ENCODE assay signal across 10 mouse cellular contexts in genomic region chr2:119328546-119328945, GRCm38 (mm10). TPM values are rescaled to one million over a fixed set of nuclear protein-coding genes. Genes with fewer than 3 reads are reported as not detected.
A peak's percentile ranks its signal among the peaks of the same experiment; 100 is the strongest.
DNase-seq lines count a peak whose midpoint lies in the region; ATAC-seq and TF ChIP-seq lines count a peak whose summit lies in the region.
"Had no signal": no experiment of that assay in that cellular context is flagged by ENCODE, and none has a peak within 500 bp of the region (broad histone marks: within the 10 kb centered on the region; RNA-seq: fewer than 3 reads in every experiment).

No protein-coding gene starts in this region.

- H3K9ac ChIP-seq in forebrain, embryonic 13.5 days, result no peak overlapping the region
- H3K9ac ChIP-seq in hindbrain, embryonic 15.5 days, result no peak overlapping the region
- no peak overlapping the region for H3K9ac ChIP-seq in midbrain, embryonic 16.5 days (ENCODE audit: low read depth, low read length)

- no peak for TF ChIP-seq CTCF in kidney, adult 2 months (conservative IDR thresholded peaks at IDR 0.05; ENCODE audit: insufficient read depth, insufficient read length, low read depth, low read length)

- H3K4me1 ChIP-seq in kidney, adult 2 months (ENCODE audit: control insufficient read depth, insufficient read depth, low read length), result no peaks in the 10 kb centered on the region
- peaks cover 56% of the 10 kb centered on the region for H3K4me1 ChIP-seq in forebrain, embryonic 13.5 days
- H3K4me1 ChIP-seq in hindbrain, embryonic 15.5 days (replicated peaks), result peaks cover 57% of the 10 kb centered on the region
- peaks cover 24% of the 10 kb centered on the region for H3K4me1 ChIP-seq in midbrain, embryonic 16.5 days (ENCODE audit: control insufficient read depth, insufficient read depth, low read length)

- H3K27ac ChIP-seq in kidney, adult 2 months (ENCODE audit: insufficient read depth, low read depth, low read length), result no peak overlapping the region
- no peak overlapping the region for H3K27ac ChIP-seq in forebrain, embryonic 13.5 days
- H3K27ac ChIP-seq in hindbrain, embryonic 15.5 days (replicated peaks), result no peak overlapping the region
- H3K27ac ChIP-seq in midbrain, embryonic 16.5 days (ENCODE audit: low read length), result no peak overlapping the region

- TF ChIP-seq POLR2A in kidney, adult 2 months (IDR thresholded peaks at IDR 0.05; ENCODE audit: low read depth, low read length), result no peak

- peak overlapping the region; percentile 38; the same call in 1 of the 2 replicates for H3K4me3 ChIP-seq in kidney, adult 2 months (ENCODE audit: insufficient read depth, low read depth, low read length)
- 0 out of 2 replicates have a peak overlapping the region, but pooled peaks have one; percentile 10 for H3K4me3 ChIP-seq in forebrain, embryonic 13.5 days
- peak overlapping the region; percentile 47 for H3K4me3 ChIP-seq in hindbrain, embryonic 15.5 days
- no peak overlapping the region for H3K4me3 ChIP-seq in midbrain, embryonic 16.5 days (ENCODE audit: low read depth, low read length)

- no peak for ATAC-seq in forebrain, embryonic 13.5 days
- no peak for ATAC-seq in hindbrain, embryonic 15.5 days (ENCODE audit: low FRiP score, low read depth)
- no peak for ATAC-seq in midbrain, embryonic 16.5 days

- 59% methylated on average over 5 of the region's 5 CpGs for WGBS in kidney, adult 2 months
- 49% methylated on average over 5 of the region's 5 CpGs for WGBS in forebrain, embryonic 13.5 days
- 27% methylated on average over 5 of the region's 5 CpGs for WGBS in hindbrain, embryonic 15.5 days
- 36% methylated on average over 5 of the region's 5 CpGs for WGBS in midbrain, embryonic 16.5 days

- no peaks in the 10 kb centered on the region for H3K36me3 ChIP-seq in kidney, adult 2 months (ENCODE audit: control insufficient read depth, insufficient read depth, low read length)
- no peaks in the 10 kb centered on the region for H3K36me3 ChIP-seq in forebrain, embryonic 13.5 days (ENCODE audit: poor library complexity, severe bottlenecking)
- no peaks in the 10 kb centered on the region for H3K36me3 ChIP-seq in hindbrain, embryonic 15.5 days
- H3K36me3 ChIP-seq in midbrain, embryonic 16.5 days (ENCODE audit: control insufficient read depth, insufficient read depth, low read length), result no peaks in the 10 kb centered on the region

- peak overlapping the region; percentile 15 for H3K4me2 ChIP-seq in forebrain, embryonic 13.5 days
- peak overlapping the region; percentile 96 for H3K4me2 ChIP-seq in hindbrain, embryonic 15.5 days
- H3K4me2 ChIP-seq in midbrain, embryonic 16.5 days (ENCODE audit: low read length), result peak overlapping the region; percentile 89; the same call in 1 of the 2 replicates

- H3K27me3 ChIP-seq in kidney, adult 2 months (replicated peaks; ENCODE audit: control insufficient read depth, insufficient read depth, low read length), result no peaks in the 10 kb centered on the region
- H3K27me3 ChIP-seq in forebrain, embryonic 13.5 days, result peaks cover 94% of the 10 kb centered on the region
- H3K27me3 ChIP-seq in hindbrain, embryonic 15.5 days, result peaks cover 73% of the 10 kb centered on the region
- H3K27me3 ChIP-seq in midbrain, embryonic 16.5 days (ENCODE audit: control insufficient read depth, insufficient read depth, low read depth, low read length), result peaks cover 46% of the 10 kb centered on the region

- DNase-seq in kidney, adult 2 months, result no peak
- DNase-seq in kidney, adult 8-10 months, result no peak
- no peak for DNase-seq in adrenal gland, postnatal 36 days
- no peak for DNase-seq in adrenal gland, adult 2 months
- DNase-seq in cerebellum, adult 11 months, result no peak
- DNase-seq: adrenal gland, postnatal 25 days; kidney, adult 9 months had no signal

- no peaks in the 10 kb centered on the region; the same call in 1 of the 2 replicates for H3K9me3 ChIP-seq in forebrain, embryonic 13.5 days (replicated peaks)
- H3K9me3 ChIP-seq in hindbrain, embryonic 15.5 days, result no peaks in the 10 kb centered on the region
- no peaks in the 10 kb centered on the region for H3K9me3 ChIP-seq in midbrain, embryonic 16.5 days (replicated peaks; ENCODE audit: control insufficient read depth, low read length, poor library complexity, severe bottlenecking)

RNA-seq across cellular contexts. Expression of gene Dll4, which starts 3.0 kb away (rescaled TPM):
- 14.6 and 15.9 TPM in 2 replicates for polyA plus RNA-seq in kidney, adult 2 months (2012; rRNA removed)
- 3.9 and 4.0 TPM in 2 replicates for polyA plus RNA-seq in forebrain, embryonic 13.5 days (2015; fragmentation: Nextera tagmentation; extraction: Ambion mirVana)
- polyA plus RNA-seq in hindbrain, embryonic 15.5 days (2015; fragmentation: Nextera tagmentation; extraction: Ambion mirVana), result 5.0 and 5.1 TPM in 2 replicates
- polyA plus RNA-seq in midbrain, embryonic 16.5 days (2015; fragmentation: Nextera tagmentation; extraction: Ambion mirVana), result 4.4 and 5.0 TPM in 2 replicates
- 10 to 100 TPM in 1 of 2 experiments, 1 to 10 TPM in 1; 7.2 to 10.6 TPM for total RNA-seq in adrenal gland, postnatal 36 days (2021)
- total RNA-seq in adrenal gland, adult 2 months (2021), result 1 to 10 TPM; 5.8 to 9.8 TPM
- 14.9 and 16.0 TPM in 2 replicates for polyA plus RNA-seq in adrenal gland, adult 2 months (2012; rRNA removed)

RNA-seq across cellular contexts. Expression of gene Chac1, which starts 22.5 kb away (rescaled TPM):
- 2.0 and 2.2 TPM in 2 replicates for polyA plus RNA-seq in kidney, adult 2 months (2012; rRNA removed)
- 2.3 and 3.4 TPM in 2 replicates for polyA plus RNA-seq in forebrain, embryonic 13.5 days (2015; fragmentation: Nextera tagmentation; extraction: Ambion mirVana)
- polyA plus RNA-seq in hindbrain, embryonic 15.5 days (2015; fragmentation: Nextera tagmentation; extraction: Ambion mirVana), result 10.7 and 11.6 TPM in 2 replicates
- 9.5 and 10.5 TPM in 2 replicates for polyA plus RNA-seq in midbrain, embryonic 16.5 days (2015; fragmentation: Nextera tagmentation; extraction: Ambion mirVana)
- total RNA-seq in adrenal gland, postnatal 36 days (2021), result 1 to 10 TPM; 4.6 to 9.3 TPM
- total RNA-seq in adrenal gland, adult 2 months (2021), result 10 to 100 TPM in 1 of 2 experiments, 1 to 10 TPM in 1; 3.1 to 28.4 TPM
- 12.8 and 21.4 TPM in 2 replicates for polyA plus RNA-seq in adrenal gland, adult 2 months (2012; rRNA removed)

RNA-seq across cellular contexts. Expression of gene Vps18, which starts 40.0 kb away (rescaled TPM):
- 24.0 and 27.4 TPM in 2 replicates for polyA plus RNA-seq in kidney, adult 2 months (2012; rRNA removed)
- 21.2 and 23.5 TPM in 2 replicates for polyA plus RNA-seq in forebrain, embryonic 13.5 days (2015; fragmentation: Nextera tagmentation; extraction: Ambion mirVana)
- polyA plus RNA-seq in hindbrain, embryonic 15.5 days (2015; fragmentation: Nextera tagmentation; extraction: Ambion mirVana), result 27.3 and 30.2 TPM in 2 replicates
- polyA plus RNA-seq in midbrain, embryonic 16.5 days (2015; fragmentation: Nextera tagmentation; extraction: Ambion mirVana), result 30.2 and 31.7 TPM in 2 replicates
- total RNA-seq in adrenal gland, postnatal 36 days (2021), result 10 to 100 TPM; 20.4 to 24.5 TPM
- total RNA-seq in adrenal gland, adult 2 months (2021), result 10 to 100 TPM; 21.2 to 22.0 TPM
- 27.6 and 30.1 TPM in 2 replicates for polyA plus RNA-seq in adrenal gland, adult 2 months (2012; rRNA removed)

RNA-seq across cellular contexts. Expression of gene Rhov, which starts 57.5 kb away (rescaled TPM):
- 5.9 and 7.8 TPM in 2 replicates for polyA plus RNA-seq in kidney, adult 2 months (2012; rRNA removed)
- 6.2 and 8.0 TPM in 2 replicates for polyA plus RNA-seq in forebrain, embryonic 13.5 days (2015; fragmentation: Nextera tagmentation; extraction: Ambion mirVana)
- 44.2 and 45.5 TPM in 2 replicates for polyA plus RNA-seq in hindbrain, embryonic 15.5 days (2015; fragmentation: Nextera tagmentation; extraction: Ambion mirVana)
- polyA plus RNA-seq in midbrain, embryonic 16.5 days (2015; fragmentation: Nextera tagmentation; extraction: Ambion mirVana), result 47.5 and 53.8 TPM in 2 replicates
- under 1 TPM; 0.36 to 0.60 TPM for total RNA-seq in adrenal gland, postnatal 36 days (2021)
- total RNA-seq in adrenal gland, adult 2 months (2021), result 1 to 10 TPM in 1 of 2 experiments, under 1 TPM in 1; 0.23 to 2.2 TPM
- polyA plus RNA-seq in adrenal gland, adult 2 months (2012; rRNA removed), result 0.34 and 0.91 TPM in 2 replicates

Comparison
In these comparisons a context has a peak if more than half of its experiments do, and no peak if none do; other contexts are left out.
1. H3K4me2 ChIP-seq: peak in every context shown above with its lines; median percentile 96 in hindbrain, embryonic 15.5 days; 89 in midbrain, embryonic 16.5 days; 15 in forebrain, embryonic 13.5 days.